Mouse (Mus musculus) spleen, postnatal 10 days (tissue): Measurements from ENCODE around the gene Fat3.

Experiments used
- DNase-seq, 2 experiments: peaks; one replicate each; pipeline ENCODE4 v3.0.0; 2021 to 2022; ENCODE audit warnings: low spot score in 2 of 2

Gene Fat3

GRCm38 (mm10) chr9:16437805-16438204, 63.3 kb downstream of the Fat3 start:
- DNase-seq = no peak

GRCm38 (mm10) chr9:16428589-16428988, 72.5 kb downstream of the Fat3 start:
- DNase-seq = no peak

DNA sequence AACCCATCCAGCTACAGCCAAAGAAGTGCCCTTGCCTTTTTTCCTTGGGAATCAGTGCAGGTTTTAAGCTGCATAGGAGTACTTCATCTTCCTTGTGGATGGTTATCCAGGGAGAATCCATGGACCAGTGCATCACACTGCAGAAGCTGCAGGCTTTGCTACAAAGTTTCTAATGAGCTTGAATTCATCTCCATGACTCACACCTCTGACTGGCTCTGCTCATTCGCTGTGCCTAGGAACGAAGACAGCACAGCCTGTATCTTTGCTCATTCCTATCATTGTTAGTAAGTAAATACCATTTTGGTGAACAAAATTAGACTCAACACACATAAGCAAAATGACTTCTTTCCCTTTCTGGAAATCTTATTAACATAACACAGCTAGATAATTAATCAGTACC, 78.4 kb downstream of the Fat3 start:
- DNase-seq = no peak

DNA sequence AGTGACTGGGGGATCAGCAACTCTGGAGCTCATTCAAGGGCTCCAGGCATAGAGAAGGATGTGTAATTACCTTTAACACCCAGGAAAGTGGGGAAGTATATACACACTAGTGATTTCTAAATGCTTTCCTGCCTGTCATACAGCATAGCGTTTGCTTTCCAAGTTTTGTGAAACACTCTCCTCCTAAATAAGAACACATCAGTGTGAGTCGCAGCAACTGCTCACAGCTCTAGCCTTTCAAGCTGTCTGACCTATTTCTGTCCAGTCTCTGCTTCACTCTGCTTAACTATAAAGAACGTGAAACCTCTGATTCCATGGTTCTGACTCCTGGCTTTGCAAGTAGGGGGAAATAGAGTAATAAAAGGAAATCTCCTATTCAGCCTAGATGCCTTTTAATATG, 98.3 kb downstream of the Fat3 start:
- no peak for DNase-seq

GRCm38 (mm10) chr9:16398734-16399686, 102.1 kb downstream of the Fat3 start:
- no peak for DNase-seq

DNA sequence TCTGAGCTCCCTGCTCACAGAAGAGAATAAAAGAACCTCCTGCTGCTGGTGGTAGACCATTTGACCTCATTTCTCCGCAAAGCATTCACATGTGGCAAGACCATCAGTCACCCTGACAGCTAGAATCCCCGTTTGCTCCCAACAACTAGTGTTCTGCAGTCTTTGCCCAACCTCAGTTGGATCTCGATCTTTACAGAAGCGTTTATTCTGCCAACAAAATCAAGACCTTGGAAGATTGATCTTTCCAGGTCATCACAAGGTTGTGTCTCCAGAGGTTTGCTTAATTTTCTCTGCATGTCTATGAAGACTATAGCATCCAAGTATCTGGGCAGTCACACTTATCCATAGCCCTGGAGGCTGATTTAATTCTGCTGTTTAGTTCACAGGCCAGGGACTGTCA, 111.9 kb downstream of the Fat3 start:
- no peak for DNase-seq

- DNase-seq = no peak
These were observed 113.6 kb downstream of the Fat3 start for GRCm38 (mm10) chr9:16387527-16387926.

GRCm38 (mm10) chr9:16363713-16364112, 137.4 kb downstream of the Fat3 start:
- no peak for DNase-seq

- DNase-seq = no peak
These were observed 139.3 kb downstream of the Fat3 start for GRCm38 (mm10) chr9:16361811-16362210.

- DNase-seq = no peak
These were observed 144.4 kb downstream of the Fat3 start for GRCm38 (mm10) chr9:16356636-16357035.

DNA sequence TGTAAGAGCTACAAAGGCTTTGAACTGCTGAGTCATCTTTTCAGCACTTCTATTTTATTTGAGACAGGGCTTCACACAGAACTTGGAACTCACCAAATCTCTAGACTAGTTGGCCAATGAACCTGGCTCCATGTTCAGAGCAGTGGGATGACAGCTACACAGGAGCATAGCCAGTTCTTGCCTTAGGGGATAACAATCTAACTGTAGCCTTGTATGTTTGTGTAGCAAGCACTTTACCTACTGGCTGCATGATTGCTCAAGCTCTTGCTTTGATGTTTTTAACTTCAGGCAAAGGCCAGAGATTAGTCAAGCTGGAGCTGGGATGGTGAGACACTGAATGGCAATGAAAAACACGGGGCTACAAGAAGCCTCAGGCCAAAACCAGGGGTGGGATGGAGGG, 146.2 kb downstream of the Fat3 start:
- no peak for DNase-seq

GRCm38 (mm10) chr9:16353049-16353724, 147.9 kb downstream of the Fat3 start:
- no peak for DNase-seq

DNA sequence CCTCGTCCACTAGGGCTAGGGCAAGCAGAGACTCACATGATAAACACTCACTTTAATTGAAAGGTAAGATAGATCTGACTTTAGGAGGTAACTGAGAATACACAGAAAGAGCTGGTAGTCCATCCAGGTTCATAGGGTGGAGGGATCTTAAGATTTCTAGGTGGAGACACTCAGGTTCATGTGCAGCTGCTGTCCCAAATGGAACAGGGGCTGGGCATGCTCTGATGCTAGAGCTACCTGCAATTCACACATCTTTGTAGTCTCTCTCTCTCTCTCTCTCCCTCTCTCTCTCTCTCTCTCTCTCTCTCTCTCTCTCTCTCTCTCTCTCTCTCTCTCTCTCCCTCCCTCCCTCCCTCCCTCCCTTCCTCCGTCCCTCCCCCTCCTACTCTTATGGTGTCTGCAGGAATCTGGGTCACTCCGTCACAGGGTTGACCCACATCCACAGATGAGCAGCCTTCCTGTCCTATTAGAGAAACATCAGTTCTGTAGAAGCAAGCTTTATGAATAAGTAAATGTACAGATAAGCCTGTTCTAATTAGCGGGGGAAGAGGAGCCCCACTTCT, 148.5 kb downstream of the Fat3 start:
- no peak for DNase-seq

- DNase-seq = no peak
These were observed 155.9 kb downstream of the Fat3 start for GRCm38 (mm10) chr9:16344902-16345855.

DNA sequence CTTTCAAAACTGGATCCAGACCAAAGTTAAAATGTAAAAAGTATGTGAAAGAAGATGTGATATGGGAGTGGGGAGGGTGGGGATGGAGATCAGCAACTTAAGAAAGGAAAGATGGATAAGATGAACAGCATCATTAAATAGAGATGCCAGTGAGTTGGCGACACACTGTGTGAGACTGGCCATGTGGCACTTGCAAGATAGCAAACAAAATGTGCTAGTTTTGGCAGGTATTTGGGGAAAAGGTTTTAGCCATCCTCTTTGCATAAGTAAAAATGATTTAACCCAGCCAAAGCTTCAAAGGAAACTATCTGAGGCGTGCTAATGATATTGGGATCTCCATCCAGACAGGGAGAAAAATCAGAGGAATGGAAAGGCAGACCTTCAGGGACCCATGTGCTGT, 157.9 kb downstream of the Fat3 start:
- DNase-seq = no peak

DNA sequence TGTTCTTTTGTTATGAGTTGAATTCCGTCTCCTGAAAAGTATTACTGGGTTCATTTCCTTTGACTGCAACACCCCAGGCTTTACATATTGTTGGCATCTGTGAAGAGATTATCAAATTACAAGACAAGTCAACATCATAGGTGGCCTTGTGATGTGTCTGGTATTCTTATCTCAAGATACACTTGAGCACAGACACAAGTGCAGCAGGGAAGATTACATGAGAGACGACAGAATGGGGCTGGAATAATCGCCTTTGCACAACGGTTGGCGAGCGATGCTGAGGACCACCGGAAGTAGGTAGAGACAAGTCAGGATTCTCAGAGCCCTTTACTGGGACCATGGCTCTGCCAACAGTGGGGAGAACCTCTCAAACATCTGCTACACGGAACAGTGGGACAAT, 158.5 kb downstream of the Fat3 start:
- DNase-seq = no peak

DNA sequence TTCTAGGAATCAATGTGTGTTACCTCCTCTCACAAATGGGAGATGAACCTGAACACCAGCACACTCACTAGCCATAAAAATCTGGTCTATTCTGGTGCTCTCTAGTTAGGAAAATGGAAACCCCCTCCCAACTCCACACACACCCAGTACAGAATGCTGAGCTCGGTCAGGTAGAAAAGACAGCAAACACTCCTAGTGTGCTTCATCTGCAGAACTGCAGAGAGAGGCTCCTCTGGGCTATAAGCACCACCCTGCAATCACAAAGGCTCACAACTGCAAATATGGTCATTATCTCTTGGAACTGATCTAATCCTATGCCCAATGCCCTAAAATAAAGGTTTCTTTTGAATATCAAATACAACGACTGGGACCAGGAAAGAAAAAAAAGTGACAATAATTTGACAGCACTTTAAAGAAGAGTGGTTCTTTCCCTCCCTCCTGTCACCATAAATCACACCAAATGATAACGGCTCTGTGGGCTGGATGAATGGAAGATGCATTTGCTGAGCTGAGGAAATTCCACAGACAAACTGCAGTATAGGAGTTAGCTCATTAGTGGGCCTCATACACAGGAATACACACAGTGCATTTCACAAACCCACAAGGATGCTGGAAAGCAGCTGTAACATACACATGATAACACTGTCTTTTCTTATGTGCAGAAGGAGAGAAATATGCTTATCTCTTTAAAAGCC, 170.6 kb downstream of the Fat3 start:
- DNase-seq = no peak

- DNase-seq = no peak
These were observed 182.1 kb downstream of the Fat3 start for GRCm38 (mm10) chr9:16318957-16319356.

GRCm38 (mm10) chr9:16312599-16313197, 188.4 kb downstream of the Fat3 start:
- no peak for DNase-seq
